Comparison of ENCODE assay signal across 8 mouse cellular contexts in genomic region chr7:116644902-116645650, GRCm38 (mm10).
DNase-seq lines count a peak whose midpoint lies in the region; ATAC-seq and TF ChIP-seq lines count a peak whose summit lies in the region.

No protein-coding gene starts in this region.

- H3K4me1 ChIP-seq in ES-Bruce4 (ENCODE audit: control insufficient read depth, insufficient read depth, low read length) = no peaks in the 10 kb centered on the region
- H3K4me1 ChIP-seq in testis, adult 2 months (ENCODE audit: control insufficient read depth, insufficient read depth, low read length) = peaks cover 2% of the 10 kb centered on the region

- no peak for TF ChIP-seq EP300 in ES-Bruce4 (IDR thresholded peaks at IDR 0.05; ENCODE audit: insufficient read depth, low read depth, low read length)

- intact Hi-C loops in gastrocnemius, adult 2 months (cut with DNase I) = loop anchor here (2.0 kb wide), 1 partner anchor 730 kb away; no protein-coding TSS in a partner anchor

- no peak overlapping the region for H3K4me3 ChIP-seq in gastrocnemius, adult 2 months
- H3K4me3 ChIP-seq in ES-Bruce4 (ENCODE audit: low read depth, low read length) = no peak overlapping the region
- no peak overlapping the region for H3K4me3 ChIP-seq in testis, adult 2 months (ENCODE audit: control insufficient read depth, low read depth, low read length)

- TF ChIP-seq CTCF in gastrocnemius, adult 2 months (IDR thresholded peaks at IDR 0.05) = peak; percentile 78
- peak; percentile 14 for TF ChIP-seq CTCF in ES-Bruce4 (IDR thresholded peaks at IDR 0.05; ENCODE audit: low read depth, low read length)
- peak; percentile 8; the same call in 1 of the 2 replicates for TF ChIP-seq CTCF in testis, adult 2 months (IDR thresholded peaks at IDR 0.05; ENCODE audit: control insufficient read depth, insufficient read depth, insufficient replicate concordance, low read depth, low read length)

- no peaks in the 10 kb centered on the region for H3K27me3 ChIP-seq in ES-Bruce4 (ENCODE audit: control insufficient read depth, insufficient read depth, low read length, poor library complexity, severe bottlenecking)
- no peaks in the 10 kb centered on the region for H3K27me3 ChIP-seq in testis, adult 2 months (ENCODE audit: control insufficient read depth, insufficient read depth, low read length)

- no peak overlapping the region for H3K9ac ChIP-seq in ES-Bruce4 (ENCODE audit: low read depth, poor library complexity, severe bottlenecking)

- no peaks in the 10 kb centered on the region for H3K9me3 ChIP-seq in ES-Bruce4 (replicated peaks; ENCODE audit: control insufficient read depth, insufficient read depth, low read length, poor library complexity, severe bottlenecking)

- no peak for TF ChIP-seq POLR2A in ES-Bruce4 (IDR thresholded peaks at IDR 0.05; ENCODE audit: insufficient read depth, low read length)
- no peak for TF ChIP-seq POLR2A in testis, adult 2 months (IDR thresholded peaks at IDR 0.05; ENCODE audit: control insufficient read depth, low read depth, low read length)

- ATAC-seq in granulocyte monocyte progenitor cell, adult 5-6 weeks (replicated peaks; ENCODE audit: poor library complexity, severe bottlenecking) = peak; percentile 58
- peak; percentile 82 for ATAC-seq in megakaryocyte progenitor cell, adult 5-6 weeks (replicated peaks; ENCODE audit: poor library complexity)

- H3K27ac ChIP-seq in gastrocnemius, adult 2 months = no peak overlapping the region
- H3K27ac ChIP-seq in ES-Bruce4 (ENCODE audit: insufficient read depth, low read length) = no peak overlapping the region
- no peak overlapping the region for H3K27ac ChIP-seq in testis, adult 2 months (ENCODE audit: control insufficient read depth, insufficient read depth, low read depth, low read length)

- no peaks in the 10 kb centered on the region for H3K36me3 ChIP-seq in ES-Bruce4 (ENCODE audit: control insufficient read depth, insufficient read depth, low read length, poor library complexity, severe bottlenecking)
- H3K36me3 ChIP-seq in testis, adult 2 months (ENCODE audit: control insufficient read depth, insufficient read depth, low read length) = no peaks in the 10 kb centered on the region

- DNase-seq in gastrocnemius, adult 2 months = peak; percentile 29
- no peak for DNase-seq in gastrocnemius, adult 8-10 months (ENCODE audit: low spot score in 2 of 2)
- DNase-seq in brain, embryonic 18.5 days (ENCODE audit: low read depth, low spot score) = peak; percentile 24
- DNase-seq in layer of hippocampus, adult 8-10 months (ENCODE audit: low spot score in 2 of 2) = peak; percentile 18 to 74

Comparison
In these comparisons a context has a peak if more than half of its experiments do, and no peak if none do; other contexts are left out.
1. DNase-seq: peak in gastrocnemius, adult 2 months (single experiment), brain, embryonic 18.5 days (single experiment) and layer of hippocampus, adult 8-10 months (2 of 2); none in gastrocnemius, adult 8-10 months (0 of 2).
2. CTCF ChIP-seq: peak in every context shown above with its lines; median percentile 78 in gastrocnemius, adult 2 months; 14 in ES-Bruce4; 8 in testis, adult 2 months.